Mouse (Mus musculus) frontal cortex, adult (tissue): Measurements from ENCODE around the gene Ubxn2a.

Experiments
- ATAC-seq: cut with Nextera tagmentation; 2 replicates; pipeline ENCODE4 v1.9.2; 2017; ENCODE audit warnings: mild to moderate bottlenecking, moderate library complexity, mixed read lengths; ENCODE audit not compliant: low TSS enrichment

Ubxn2a gene

GRCm38 (mm10) chr12:4836959-4837358 is 70.5 kb downstream of the Ubxn2a start:
- ATAC-seq, result 0 out of 2 replicates have a peak, but pooled peaks have one; percentile 21
